Mouse (Mus musculus): ENCODE measurements around the gene Fer.

Fer gene

DNA sequence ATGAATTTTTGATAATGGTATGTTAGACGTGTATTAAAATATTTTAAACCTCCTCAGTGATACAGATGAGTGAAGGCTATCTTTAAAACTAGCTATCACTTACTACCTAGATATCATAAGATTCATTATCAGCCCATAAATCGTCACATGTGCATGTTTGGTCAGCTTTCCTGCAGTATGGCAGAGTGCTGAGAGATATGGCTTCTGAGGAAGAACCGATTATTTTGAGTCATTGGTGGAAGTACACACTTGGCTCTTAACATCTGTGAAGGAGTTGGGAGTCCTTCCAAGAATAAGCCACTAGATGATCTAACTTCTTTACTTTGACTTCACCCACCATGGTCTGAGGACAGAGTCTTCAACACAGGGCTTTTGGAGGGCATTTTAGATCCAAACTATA lies 117.3 kb downstream of the Fer start:
- DNase-seq = no peak

DNA sequence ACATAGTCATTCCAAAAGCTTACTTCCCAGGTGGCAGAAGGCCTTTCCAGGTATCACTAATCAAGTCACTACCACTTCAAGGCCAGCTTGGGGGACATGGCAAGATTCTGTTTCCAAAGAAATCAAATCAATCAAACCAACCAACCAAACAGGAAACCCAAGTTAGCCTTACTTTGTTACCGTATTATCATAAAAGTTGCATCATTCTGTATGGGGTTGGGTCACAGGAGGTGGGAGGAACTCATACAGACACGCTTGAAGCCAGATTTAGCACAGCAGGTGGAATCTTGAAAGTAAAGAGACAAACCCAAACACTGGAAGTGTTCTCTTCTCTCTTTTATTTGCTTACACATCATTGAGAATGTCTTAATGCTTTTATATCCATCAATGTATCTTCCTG lies 125.8 kb downstream of the Fer start:
- no peak for DNase-seq

DNA sequence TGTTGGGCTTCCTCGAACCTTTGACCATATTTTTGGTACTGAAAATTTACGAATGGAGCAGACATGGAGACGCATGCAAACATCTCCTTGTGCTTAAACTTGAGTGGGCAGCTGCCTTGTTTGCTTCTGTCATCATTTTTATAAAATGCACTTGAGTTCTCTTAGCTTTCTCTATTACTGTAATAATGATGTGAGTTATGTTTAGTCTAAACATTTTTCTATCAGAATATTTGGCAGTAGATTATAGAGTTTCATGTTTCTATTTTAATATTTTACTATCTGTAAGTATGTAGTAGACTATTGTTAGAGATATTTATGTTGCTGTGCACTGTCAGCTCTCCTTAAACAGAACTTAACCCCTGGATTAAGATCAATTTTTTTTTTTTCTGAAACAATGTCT lies 128.3 kb downstream of the Fer start:
- DNase-seq = no peak

- DNase-seq = no peak
Measured at GRCm38 (mm10) chr17:63995921-63996320, 133.1 kb downstream of the Fer start.

- no peak for DNase-seq
Measured at GRCm38 (mm10) chr17:63997643-63998042, 134.8 kb downstream of the Fer start.

DNA sequence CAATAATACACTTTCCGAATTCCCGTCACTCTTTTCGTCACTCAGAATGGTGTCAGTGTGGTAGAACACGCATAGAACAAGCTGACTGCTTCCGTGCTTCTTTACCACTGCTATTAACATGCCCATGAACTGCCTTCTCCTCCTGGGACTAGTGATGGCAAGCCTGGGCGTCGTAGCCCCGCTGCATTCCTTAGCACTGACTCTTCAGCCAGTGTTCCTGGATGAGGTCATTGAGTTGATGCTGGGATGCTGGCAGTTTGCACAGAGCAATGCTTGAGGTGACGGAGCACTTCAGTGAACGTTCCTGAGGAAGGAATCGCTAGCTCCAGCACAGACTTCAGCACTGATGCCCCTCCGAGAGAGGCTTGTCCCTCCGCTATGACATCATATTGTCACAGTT lies 140.6 kb downstream of the Fer start:
- DNase-seq = no peak

DNA sequence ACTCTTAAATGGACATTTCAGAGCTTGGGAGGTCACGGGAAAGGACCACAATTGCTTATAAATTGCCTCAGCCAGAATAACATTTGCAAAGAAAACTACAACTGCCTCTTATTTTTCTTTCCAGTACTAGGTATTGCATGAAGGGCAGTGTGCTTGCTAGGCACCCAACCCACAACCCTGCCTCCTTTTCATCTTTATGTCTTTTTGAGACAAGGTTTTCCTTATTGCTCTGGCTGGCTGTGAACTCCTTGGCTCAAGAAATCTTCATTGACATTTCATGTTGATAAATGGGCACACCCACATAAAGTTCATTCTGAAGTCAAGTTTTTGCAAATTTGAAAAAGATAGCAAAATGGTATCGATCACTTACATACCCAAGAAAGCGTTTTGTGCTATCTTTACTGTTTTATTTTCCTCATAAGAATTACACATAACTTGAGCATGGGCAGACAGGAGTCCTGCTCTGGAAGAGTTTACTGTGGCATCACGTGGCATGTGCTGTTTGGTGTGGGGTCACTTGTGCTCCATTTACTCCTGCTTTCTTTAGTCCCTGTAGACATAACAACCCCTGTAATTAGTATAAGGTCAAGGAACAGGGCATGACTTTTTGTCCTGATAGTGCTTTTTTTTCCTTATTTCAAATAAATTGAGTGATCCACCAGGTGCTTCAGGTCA lies 142.8 kb downstream of the Fer start:
- no peak for DNase-seq

GRCm38 (mm10) chr17:64016606-64017005 lies 153.7 kb downstream of the Fer start:
- no peak for DNase-seq

GRCm38 (mm10) chr17:64018240-64018639 lies 155.4 kb downstream of the Fer start:
- no peak for DNase-seq

GRCm38 (mm10) chr17:64018870-64019269 lies 156.0 kb downstream of the Fer start:
- DNase-seq = no peak

DNA sequence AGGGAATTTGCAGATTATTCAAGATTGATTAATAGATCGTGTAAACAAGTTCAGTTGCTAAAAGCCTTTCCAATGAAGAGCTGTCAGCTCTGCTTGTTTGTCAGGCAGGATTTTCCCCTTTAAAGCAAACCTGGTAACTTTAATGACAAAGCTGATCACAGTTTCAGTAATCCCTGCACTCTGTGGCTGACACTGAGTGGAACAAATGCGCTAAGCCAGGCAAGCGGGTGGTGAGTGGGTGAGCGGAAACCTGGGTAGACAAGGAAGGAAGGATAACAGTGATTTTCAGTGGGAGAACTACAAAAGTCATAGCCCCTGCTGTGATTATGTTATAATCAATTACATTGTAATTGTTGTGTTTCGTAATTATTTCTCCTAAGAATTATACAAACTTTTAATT lies 156.8 kb downstream of the Fer start:
- no peak for DNase-seq

DNA sequence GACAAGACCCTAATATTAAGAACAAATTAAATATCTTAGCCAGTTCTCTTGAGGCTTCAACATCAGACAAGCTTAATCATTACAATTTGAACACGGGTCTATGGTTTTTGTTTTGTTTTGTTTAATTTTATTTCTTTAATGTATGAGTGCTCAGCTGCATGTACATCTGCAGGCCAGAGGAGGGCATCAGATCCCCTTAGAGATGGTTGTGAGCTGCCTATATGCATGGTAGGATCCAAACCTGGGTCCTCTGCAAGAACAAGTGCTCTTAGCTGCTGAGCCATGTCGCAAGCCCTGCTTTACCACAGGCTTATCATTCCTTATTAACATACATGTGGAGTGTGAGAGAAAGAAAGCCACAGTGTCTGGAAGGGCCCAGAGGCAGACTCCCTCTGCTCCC lies 163.6 kb downstream of the Fer start:
- no peak for DNase-seq

DNA sequence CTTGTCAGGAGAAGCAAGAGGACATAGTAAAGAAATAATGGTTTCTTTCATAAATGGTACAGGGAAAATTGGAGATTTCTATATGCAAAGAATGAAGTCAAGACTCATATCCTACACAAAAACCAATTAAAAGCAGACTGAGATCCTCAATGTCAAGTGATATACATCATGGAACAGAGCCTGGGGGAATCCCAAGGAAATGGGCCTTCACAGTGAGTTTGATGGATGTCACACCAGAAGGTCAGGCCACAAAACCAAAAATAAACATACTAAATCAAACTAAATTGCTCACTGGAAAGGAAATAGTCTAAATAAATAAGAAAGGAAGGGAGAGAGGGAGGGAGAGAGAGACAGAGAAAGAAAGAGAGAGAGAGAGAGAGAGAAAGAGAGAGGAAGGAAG lies 178.9 kb downstream of the Fer start:
- no peak for DNase-seq

DNA sequence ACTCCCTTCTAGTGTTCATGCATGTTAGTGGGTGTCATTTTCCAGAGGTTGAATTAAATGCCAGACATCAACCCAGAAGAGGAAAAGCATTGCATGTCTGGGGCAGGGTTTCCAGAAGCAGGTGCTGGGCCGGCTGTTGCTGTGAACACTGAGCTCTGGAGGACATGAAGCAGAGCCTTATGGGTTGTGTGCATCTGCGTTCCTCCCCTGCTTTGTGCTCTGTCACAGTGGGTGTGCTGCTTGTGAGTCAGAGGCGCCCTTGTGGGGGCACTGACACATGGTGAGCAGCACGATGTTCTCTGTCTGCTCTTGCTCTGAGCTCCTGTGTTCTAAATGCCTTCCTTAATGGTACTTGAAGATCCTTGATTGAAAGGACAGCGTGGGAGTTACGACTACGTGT lies 182.5 kb downstream of the Fer start:
- no peak for DNase-seq

- DNase-seq = no peak
Measured at GRCm38 (mm10) chr17:64046557-64046956, 183.7 kb downstream of the Fer start.

- no peak for DNase-seq
Measured at GRCm38 (mm10) chr17:64050911-64051310, 188.0 kb downstream of the Fer start.

DNA sequence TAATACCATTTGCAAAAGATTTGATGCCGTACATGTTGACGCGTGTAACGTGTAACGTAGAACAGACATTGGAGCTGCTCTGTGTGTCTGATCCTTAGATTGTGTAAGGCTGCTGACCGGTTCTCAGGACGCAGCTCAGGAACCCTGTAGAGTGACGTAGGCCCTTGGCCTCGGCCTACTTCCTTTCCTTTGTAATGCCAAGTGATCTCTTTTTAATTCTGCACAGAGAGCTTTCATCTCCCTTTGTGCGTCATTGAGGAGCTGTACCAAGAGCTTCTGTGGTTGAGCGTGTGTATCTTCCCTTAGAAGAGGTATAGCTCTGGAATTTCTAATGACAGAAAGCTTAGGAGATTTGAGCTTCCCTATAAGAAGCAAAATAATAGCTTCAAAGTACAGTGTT lies 190.8 kb downstream of the Fer start:
- no peak for DNase-seq

DNA sequence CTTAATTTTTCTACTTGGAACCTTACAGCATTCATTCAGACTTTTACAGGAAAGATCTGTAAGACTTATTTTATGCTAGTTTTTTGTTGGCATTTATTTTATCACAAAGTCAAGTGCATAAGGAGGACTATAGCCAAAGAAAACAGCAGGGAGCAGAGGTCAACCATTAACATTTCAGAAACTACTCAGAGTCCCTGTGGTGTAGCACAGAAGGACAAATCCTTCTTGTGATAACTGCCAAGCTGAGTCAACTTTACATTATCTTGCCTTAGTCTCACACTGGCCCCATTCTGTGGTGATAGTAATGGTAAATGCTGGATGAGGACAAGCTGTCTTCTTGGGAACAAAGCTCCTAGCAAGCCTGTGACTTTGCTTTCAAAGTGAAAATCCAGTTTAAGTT lies 197.7 kb downstream of the Fer start:
- no peak for DNase-seq

DNA sequence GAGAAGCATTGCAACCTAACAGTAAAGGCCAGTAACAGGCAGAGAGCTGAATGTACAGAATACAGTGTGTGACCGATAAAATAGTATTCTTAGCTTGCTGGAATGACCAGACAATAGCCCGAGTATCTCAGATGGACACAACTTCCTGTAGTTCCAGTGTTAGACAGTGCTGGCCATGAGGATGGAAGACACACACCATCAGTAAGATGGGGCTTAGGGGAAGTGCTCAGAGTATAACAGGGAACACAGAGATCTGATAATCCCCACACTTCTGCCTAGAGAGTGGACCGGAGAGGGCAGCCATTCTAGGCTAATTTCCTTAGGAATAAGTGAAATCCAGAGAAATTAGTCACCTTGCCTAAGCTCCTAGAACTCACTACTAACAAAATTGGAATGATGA lies 202.4 kb downstream of the Fer start:
- no peak for DNase-seq

DNA sequence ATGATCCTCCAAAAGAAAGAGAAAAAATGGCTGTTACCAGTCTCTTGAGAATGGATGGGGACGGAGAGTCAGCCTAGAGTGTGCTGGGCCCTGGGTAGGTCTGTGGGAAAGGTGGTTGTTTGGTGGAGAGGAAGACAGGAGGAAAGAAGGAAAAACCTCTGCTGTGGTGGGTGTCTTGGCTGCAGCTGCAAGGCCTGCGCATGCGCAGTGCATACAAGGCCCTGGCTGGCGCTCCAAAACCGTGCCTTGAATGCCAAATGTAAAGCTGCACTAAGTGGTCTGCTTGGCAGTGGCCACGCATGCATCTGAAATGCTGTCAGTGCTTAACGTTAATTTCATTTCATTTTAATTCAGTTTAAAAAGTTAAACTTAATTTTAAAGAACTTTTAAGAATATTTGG lies 214.5 kb downstream of the Fer start:
- DNase-seq = no peak

DNA sequence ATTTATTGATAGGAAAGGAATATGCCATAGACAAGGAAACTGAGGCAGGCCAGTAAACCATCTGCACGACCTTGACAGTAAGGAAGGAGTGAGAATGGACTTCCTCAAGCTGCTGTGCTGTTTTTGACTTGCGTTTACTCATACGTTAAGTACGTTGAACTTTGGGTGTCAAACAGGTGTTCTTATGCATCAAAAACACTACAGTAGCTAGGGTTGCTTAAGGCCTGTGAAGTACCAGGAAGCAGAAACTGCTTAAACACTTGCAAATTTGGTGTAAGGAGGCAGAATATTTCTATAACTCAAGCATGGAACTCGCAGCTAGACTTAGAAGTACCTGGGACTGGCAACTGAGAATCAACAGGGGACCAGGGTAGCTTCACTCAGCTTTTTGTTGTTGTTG lies 221.9 kb downstream of the Fer start:
- no peak for DNase-seq

DNA sequence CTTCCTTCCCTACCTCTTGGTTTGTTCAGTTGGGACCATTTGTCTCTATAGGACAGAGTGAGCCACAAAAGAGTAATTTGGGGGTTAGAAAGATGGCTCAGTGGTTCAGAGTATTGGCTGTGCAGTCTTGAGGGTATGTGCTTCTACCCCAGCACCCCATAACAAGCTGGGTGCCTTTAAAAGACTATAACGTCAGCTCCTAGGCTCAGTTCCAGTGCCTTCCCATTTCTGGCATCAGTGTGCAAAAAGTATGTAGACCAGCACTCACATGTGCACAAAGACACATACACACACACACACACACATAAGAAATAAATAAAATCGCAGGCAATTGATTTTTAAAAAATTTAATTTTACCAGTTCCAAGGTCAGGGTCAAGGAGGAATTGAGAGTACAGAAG lies 222.6 kb downstream of the Fer start:
- DNase-seq = no peak

DNA sequence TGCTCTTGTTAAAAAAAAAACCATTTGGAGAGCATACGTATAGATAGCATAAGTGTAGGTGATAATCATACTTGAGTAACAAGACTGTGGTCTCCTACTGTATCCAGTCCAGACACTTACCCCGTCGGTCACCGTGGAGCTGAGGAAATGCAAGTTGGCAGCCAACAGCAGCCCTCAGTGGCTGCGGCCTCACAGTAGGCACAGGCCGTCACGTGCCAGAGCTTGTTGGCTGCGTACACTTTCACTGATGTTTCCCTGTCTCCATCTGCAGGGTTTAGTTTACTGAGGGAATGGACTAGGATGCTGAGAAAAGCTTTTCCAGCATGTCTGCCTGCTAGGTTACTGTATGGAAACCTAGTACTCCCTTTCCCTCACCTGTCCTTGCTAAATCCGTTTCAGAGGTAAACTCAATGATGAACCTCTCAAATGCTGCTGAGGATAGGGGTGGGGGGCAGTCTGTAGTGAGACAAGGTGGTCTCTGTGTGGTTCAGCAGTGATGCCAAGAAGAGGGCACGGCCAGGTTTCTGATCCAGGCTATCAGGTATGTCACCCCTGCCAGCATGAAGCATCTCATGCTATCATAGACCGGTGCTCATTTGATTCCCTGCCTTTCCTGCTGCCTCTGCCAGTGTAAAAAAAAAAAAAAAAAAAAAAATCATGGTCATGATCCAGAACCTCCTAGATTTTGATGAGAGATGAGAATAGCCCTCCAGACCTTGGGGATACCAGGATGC lies 224.2 kb downstream of the Fer start:
- DNase-seq = no peak

DNA sequence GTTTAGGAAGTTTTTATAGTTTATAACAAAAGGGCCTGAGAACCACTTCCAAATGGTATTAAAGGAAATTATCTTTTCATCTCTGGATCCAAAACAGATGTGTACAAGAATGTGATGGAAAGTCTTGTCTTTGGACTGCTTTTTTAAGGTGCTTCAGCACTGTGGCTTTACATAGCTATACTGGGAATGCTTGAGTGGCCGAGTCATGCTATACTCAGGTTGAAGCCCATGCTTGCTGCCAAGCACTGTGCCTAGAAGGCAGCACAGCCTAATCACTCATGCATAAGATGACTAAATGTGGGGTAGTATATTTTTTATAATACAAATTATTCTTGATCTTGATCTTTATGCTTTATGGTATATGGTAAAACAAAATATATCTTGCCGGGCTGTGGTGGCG lies 225.0 kb downstream of the Fer start:
- no peak for DNase-seq

GRCm38 (mm10) chr17:64093716-64094115 lies 230.9 kb downstream of the Fer start:
- DNase-seq = no peak

Data from kidney, adult 11 months (tissue).